Mouse (Mus musculus) lung, postnatal 0 days (tissue): ENCODE measurements around the gene Usp6nl.

Source experiments
- CTCF ChIP-seq: IDR thresholded peaks from 2 replicates; pipeline ENCODE4 v1.5.1; 2016; ENCODE audit warnings: antibody characterized with exemption, mild to moderate bottlenecking
- EP300 ChIP-seq: IDR thresholded peaks from 2 replicates; pipeline ENCODE4 v1.6.1; 2016; ENCODE audit warnings: antibody characterized with exemption, mild to moderate bottlenecking, control low read depth

DNA sequence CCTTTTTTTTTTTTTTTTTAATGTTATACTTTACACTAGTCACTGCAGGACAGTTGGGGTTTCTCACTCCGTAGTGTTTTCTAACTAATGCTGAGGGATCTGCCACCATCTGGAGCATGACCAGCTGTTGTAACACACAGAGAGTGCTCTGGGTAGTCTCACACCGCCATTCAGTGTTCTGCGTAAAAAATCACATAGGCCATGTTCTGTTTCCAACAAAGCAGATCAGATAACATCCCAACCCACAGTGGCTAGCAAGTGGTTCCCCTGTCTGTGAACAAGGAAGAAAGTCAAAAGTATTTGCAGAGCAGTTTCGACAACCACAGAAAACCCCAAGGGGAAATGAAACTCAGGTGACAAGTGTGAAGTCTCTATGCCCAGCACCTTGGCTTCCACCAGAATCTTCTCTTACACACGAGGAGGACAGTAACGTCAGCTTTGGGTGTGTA lies 13.1 kb upstream of the Usp6nl start:
- no peak for TF ChIP-seq CTCF
- TF ChIP-seq EP300, result no peak
